Mouse (Mus musculus): ENCODE results near the gene Ptprf.

Gene Ptprf

GRCm38 (mm10) chr4:118259782-118260463 lies 31.3 kb downstream of the Ptprf start:
- DNase-seq (ENCODE audit: low spot score in 2 of 2), result no peak

- DNase-seq (ENCODE audit: low spot score in 2 of 2), result no peak
Observed at GRCm38 (mm10) chr4:118257977-118258376, 33.2 kb downstream of the Ptprf start.

GRCm38 (mm10) chr4:118257416-118257815 lies 33.8 kb downstream of the Ptprf start:
- DNase-seq (ENCODE audit: low spot score in 2 of 2), result no peak

- DNase-seq (ENCODE audit: low spot score in 2 of 2), result no peak
Observed at GRCm38 (mm10) chr4:118256217-118256616, 35.0 kb downstream of the Ptprf start.

GRCm38 (mm10) chr4:118254953-118255352 lies 36.3 kb downstream of the Ptprf start:
- DNase-seq (ENCODE audit: low spot score in 2 of 2), result no peak

GRCm38 (mm10) chr4:118247323-118247722 lies 43.9 kb downstream of the Ptprf start:
- no peak for DNase-seq (ENCODE audit: low spot score in 2 of 2)

- peak; percentile 73 to 88 for DNase-seq (ENCODE audit: low spot score in 2 of 2)
Observed at GRCm38 (mm10) chr4:118245847-118246246, 45.4 kb downstream of the Ptprf start.

- DNase-seq (ENCODE audit: low spot score in 2 of 2), result no peak
Observed at GRCm38 (mm10) chr4:118243791-118244190, 47.4 kb downstream of the Ptprf start.

- DNase-seq (ENCODE audit: low spot score in 2 of 2), result no peak
Observed at GRCm38 (mm10) chr4:118243298-118243697, 47.9 kb downstream of the Ptprf start.

- peak; percentile 26 to 36 for DNase-seq (ENCODE audit: low spot score in 2 of 2)
Observed at GRCm38 (mm10) chr4:118239960-118240689, 51.1 kb downstream of the Ptprf start.

- no peak for DNase-seq (ENCODE audit: low spot score in 2 of 2)
Observed at GRCm38 (mm10) chr4:118238666-118239065, 52.5 kb downstream of the Ptprf start.

GRCm38 (mm10) chr4:118236871-118237270 lies 54.3 kb downstream of the Ptprf start:
- no peak for DNase-seq (ENCODE audit: low spot score in 2 of 2)

GRCm38 (mm10) chr4:118234711-118235388 lies 56.4 kb downstream of the Ptprf start:
- no peak for DNase-seq (ENCODE audit: low spot score in 2 of 2)

GRCm38 (mm10) chr4:118233886-118234285 lies 57.3 kb downstream of the Ptprf start:
- no peak for DNase-seq (ENCODE audit: low spot score in 2 of 2)

- no peak for DNase-seq (ENCODE audit: low spot score in 2 of 2)
Observed at GRCm38 (mm10) chr4:118231861-118232260, 59.3 kb downstream of the Ptprf start.

GRCm38 (mm10) chr4:118229035-118229770 lies 62.0 kb downstream of the Ptprf start:
- no peak for DNase-seq (ENCODE audit: low spot score in 2 of 2)

GRCm38 (mm10) chr4:118227398-118227797 lies 63.8 kb downstream of the Ptprf start:
- no peak for DNase-seq (ENCODE audit: low spot score in 2 of 2)

- no peak for DNase-seq (ENCODE audit: low spot score in 2 of 2)
Observed at GRCm38 (mm10) chr4:118221261-118221660, 69.9 kb downstream of the Ptprf start.

GRCm38 (mm10) chr4:118220756-118221155 lies 70.4 kb downstream of the Ptprf start:
- no peak for DNase-seq (ENCODE audit: low spot score in 2 of 2)

GRCm38 (mm10) chr4:118219487-118219886 lies 71.7 kb downstream of the Ptprf start:
- DNase-seq (ENCODE audit: low spot score in 2 of 2), result no peak

GRCm38 (mm10) chr4:118218521-118218920 lies 72.7 kb downstream of the Ptprf start:
- DNase-seq (ENCODE audit: low spot score in 2 of 2), result no peak
